Mouse (Mus musculus) heart, postnatal 4 days (tissue): Measurements from ENCODE around the gene Cacna1f. TPM values are rescaled to one million over a fixed set of nuclear protein-coding genes. Genes with fewer than 3 reads are reported as not detected.
A peak's percentile ranks its signal among the peaks of the same experiment; 100 is the strongest.

ENCODE experiments used
- DNase-seq: peaks from one replicate; pipeline ENCODE4 v3.0.0; 2021
- total RNA-seq, 2 experiments: library from RNA; stranded (reverse); gene quantifications; 2 replicates each; pipeline ENCODE4 v1.2.3; 2021

Cacna1f gene
- total RNA-seq, 2 experiments from 2014 or later = not detected

DNA sequence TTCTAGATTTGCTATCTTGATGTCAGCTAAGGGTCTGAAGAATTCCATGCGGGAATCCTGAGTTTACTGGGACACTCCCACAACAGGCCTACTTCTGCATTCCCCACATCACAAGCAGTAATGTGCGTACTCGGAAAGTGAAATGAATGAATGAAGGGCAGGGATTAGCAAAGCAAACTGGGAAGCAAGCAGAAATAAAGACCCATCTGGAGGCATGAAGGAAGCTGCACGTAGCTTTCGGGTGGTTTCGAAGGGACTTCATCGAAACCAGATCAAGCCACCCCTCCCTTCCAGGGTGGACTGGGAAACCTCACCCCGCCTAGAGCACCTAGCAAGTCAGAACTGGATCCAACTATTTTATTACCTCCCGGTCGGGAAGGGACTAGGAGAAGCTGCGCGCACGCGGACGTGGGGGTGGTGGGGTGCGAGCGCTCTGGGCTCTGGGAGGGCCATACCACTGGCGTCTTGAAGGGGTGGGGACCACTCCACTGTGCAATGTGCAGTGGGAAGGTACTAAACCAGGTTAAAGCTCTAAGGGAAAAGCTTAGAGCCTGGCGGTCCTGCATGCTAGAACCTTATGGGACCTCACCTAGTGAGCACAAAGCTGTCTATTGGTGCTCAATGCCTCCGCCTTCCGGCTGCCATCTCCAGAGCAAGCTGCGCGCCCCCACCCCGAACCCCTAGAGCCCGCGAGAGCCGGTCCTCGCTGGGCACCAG is 67.6 kb downstream of the Cacna1f start:
- peak; percentile 22 for DNase-seq

DNA sequence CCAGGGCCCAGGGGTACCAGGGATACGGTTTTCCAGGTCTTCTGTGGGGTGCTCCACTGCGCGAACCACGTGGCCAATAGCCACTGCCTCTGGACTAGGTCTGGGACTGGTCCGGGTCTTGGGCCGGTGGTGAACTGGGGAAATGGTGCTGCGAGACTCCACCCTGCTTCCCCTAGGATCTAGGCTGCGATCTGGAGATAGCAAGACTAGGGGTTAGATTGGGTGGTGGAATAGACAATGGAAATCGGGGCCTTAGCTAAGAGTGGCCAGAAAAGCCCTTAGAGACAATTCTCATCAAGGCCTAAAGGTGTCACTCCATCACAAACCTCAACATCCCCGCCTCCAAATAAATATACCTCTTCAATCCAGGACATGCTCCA is 68.1 kb downstream of the Cacna1f start:
- DNase-seq = no peak

DNA sequence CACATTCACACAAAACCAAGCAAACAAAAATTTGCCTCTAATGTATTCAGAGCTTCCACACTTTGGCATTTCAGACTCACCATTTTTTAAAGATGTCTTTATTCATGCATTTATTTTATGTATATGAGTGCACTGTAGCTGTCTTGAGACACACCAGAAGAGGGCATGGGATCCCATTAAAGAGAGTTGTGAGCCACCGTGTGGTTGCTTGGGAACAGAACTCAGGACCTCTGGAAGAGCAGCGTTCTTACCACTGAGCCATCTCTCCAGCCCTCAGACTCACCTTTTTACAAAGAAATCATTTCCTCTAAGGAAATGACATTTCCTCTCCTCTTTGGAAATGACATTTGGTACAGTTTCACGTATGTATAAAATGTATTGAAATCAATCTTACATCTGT is 72.1 kb downstream of the Cacna1f start:
- DNase-seq = no peak

DNA sequence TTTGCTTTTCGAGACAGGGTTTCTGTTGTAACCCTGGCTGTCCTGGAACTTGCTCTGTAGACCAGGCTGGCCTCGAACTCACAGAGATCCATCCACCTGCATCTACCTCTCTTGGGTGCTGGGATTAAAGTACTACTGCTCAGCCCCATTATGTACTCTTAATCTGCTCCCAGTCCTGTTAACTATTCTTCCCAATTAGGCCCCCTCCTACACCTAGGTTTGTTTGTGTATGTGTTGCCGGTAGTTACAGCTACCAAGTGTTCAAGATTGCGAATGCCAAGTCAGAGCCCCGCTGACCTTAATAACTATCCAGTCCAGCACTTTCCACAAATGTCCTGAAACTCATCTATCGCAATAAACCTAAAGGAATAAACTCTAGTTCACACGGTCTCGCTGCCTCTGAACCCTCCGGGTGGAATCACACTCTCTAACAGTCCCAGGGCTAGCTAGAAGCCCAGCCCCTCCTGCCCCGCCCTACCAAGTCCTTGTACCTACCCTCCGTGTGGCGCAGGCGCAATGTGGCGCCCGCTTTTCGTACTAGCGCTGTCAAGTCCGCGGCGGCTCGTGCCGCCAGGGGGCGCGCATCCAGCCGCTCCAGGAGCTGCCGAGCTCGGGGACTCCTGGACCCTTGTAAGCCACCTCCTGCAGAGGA is 72.6 kb downstream of the Cacna1f start:
- peak; percentile 92 for DNase-seq

DNA sequence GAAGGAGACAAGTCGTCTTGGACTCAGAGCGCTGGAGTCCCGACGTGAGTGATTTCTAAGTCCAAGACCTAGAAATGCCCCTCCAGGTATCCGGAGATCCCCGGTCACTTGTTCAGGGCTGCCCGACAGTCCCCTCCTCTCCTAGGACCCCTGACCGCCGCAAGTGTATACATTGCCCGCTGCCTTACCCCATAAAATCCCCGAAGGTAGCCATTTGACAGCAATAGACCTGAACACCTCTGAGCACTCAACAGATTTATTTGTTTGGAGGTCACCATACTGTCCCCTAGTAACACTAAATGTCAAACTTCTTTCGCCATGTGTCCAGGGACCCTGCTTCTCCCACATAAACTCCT is 73.2 kb downstream of the Cacna1f start:
- no peak for DNase-seq

DNA sequence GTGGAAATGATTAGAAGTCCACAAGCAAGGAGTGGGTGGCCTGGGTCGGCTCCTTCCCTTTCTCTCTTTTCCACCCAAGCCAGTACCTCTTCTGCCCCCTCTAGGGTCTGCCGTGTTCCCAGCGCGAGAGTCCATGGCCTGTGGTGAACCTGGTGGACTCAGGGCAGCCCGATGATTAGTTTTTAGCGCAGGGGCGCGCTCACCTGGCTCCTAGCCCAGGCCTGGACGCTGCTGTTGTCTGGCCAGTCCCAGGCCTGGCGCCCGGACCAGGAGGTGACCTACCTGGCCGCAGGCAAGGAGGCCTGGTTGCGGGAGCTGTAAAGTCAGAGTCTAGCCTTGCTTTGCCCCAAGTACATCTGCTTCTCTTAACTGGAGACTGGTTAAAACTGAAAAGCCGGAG is 74.0 kb downstream of the Cacna1f start, which contains the start of gene Magix:
Gene Magix (minus strand): TSS at position 388 of the 400 bp plus-strand sequence.
- DNase-seq = peak; percentile 26

Other genes with a start within 250 kb of the Cacna1f start
- gene Usp27x, start 231.3 kb upstream of the Cacna1f start, total RNA-seq = 1 to 10 TPM; 1.5 TPM
- gene Foxp3, start 33.4 kb upstream of the Cacna1f start, total RNA-seq = not detected
- 1 to 10 TPM; 2.7 to 2.8 TPM for gene Ppp1r3f, start 32.8 kb upstream of the Cacna1f start, total RNA-seq
- gene Ccdc22, start 1.6 kb upstream of the Cacna1f start, total RNA-seq = 10 to 100 TPM; 12.1 to 12.7 TPM
- under 1 TPM; 0.45 to 0.79 TPM for gene Syp, start 31.4 kb downstream of the Cacna1f start, total RNA-seq
- 10 to 100 TPM; 11.9 to 12.0 TPM for gene Prickle3, start 50.2 kb downstream of the Cacna1f start, total RNA-seq
- gene Plp2, start 64.3 kb downstream of the Cacna1f start, total RNA-seq = 100 to 1,000 TPM; 101 to 115 TPM
- 1 to 10 TPM; 2.3 to 2.7 TPM for gene Magix, start 74.2 kb downstream of the Cacna1f start, total RNA-seq
- 10 to 100 TPM; 26.1 to 26.4 TPM for gene Gpkow, start 90.0 kb downstream of the Cacna1f start, total RNA-seq
- 10 to 100 TPM; 23.6 to 23.9 TPM for gene Wdr45, start 107.2 kb downstream of the Cacna1f start, total RNA-seq
- not detected for gene Gm45208, start 115.2 kb downstream of the Cacna1f start, total RNA-seq
- 10 to 100 TPM; 10.3 to 11.0 TPM for gene Praf2, start 121.4 kb downstream of the Cacna1f start, total RNA-seq
- gene Ccdc120, start 143.8 kb downstream of the Cacna1f start, total RNA-seq = 1 to 10 TPM; 1.2 to 3.0 TPM
- gene Tfe3, start 155.5 kb downstream of the Cacna1f start, total RNA-seq = 10 to 100 TPM; 16.2 to 16.5 TPM
- 10 to 100 TPM; 23.7 to 28.4 TPM for gene Gripap1, start 182.7 kb downstream of the Cacna1f start, total RNA-seq
- under 1 TPM; 0.48 to 0.59 TPM for gene Kcnd1, start 215.2 kb downstream of the Cacna1f start, total RNA-seq
- 10 to 100 TPM; 34.8 to 39.3 TPM for gene Otud5, start 234.3 kb downstream of the Cacna1f start, total RNA-seq